Mouse (Mus musculus): Measurements from ENCODE around the gene Prkcq. TPM values are rescaled to one million over a fixed set of nuclear protein-coding genes. Genes with fewer than 3 reads are reported as not detected.

The Prkcq gene
- polyA plus RNA-seq, 1 experiment = 22.0 TPM

DNA sequence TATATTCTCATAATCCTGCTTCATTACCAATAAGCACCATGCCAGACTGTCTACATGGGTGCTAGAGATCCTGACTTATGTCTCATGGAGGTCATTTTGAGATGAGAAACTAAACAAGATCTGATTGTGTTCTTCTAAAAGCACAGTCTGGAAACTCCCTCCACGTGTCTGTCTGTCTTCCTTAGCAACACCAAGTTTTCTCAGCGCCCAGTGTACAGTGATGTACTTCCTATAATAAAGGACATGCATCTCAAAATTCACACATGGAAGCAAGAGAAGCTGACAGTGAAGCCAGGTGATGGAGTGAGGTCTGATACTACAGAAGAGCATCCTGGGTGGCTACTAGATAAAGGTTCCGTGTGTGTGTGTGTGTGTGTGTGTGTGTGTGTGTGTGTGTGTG is 11.2 kb upstream of the Prkcq start:
- Histone ChIP-seq H3K27me3 (replicated peaks) (no peaks in the 10 kb centered on the region), H3K4me1 (peaks cover 27% of the 10 kb centered on the region), H3K4me3 (replicated peaks) (no peak overlapping the region), H3K36me3 (replicated peaks; ENCODE audit: low read length) (peaks cover 3% of the 10 kb centered on the region), H3K9me3 (peaks cover 5% of the 10 kb centered on the region; the same call in 1 of the 2 replicates)
- no peak for TF ChIP-seq GATA1 (IDR thresholded peaks at IDR 0.05; ENCODE audit: borderline replicate concordance, low read length)
- TF ChIP-seq FLI1 (IDR thresholded peaks at IDR 0.05; ENCODE audit: low read length) = no peak

DNA sequence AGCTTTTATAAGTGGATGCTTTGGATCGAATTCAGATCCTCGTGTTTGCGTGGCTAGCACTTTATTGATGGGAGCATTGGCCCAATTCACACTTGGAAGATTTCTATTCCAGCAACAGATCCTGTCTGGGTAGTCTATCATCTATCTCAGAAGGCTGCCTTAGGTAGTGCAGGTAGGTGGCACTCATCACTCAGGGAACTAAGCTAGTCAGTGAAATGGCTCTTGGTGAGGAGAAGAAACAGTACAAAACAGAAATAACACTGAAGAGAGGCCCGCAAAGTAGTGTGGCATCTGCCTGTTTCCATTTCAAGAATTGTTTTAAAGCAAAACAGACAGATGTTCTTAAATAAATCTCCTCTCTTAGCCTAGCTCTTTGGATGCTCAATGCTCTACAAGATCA is 10.6 kb upstream of the Prkcq start:
- no peak overlapping the region for H3K4me3 ChIP-seq (replicated peaks)
- no peaks in the 10 kb centered on the region for H3K27me3 ChIP-seq (replicated peaks)
- peaks cover 23% of the 10 kb centered on the region for H3K4me1 ChIP-seq
- no peak for TF ChIP-seq GATA1 (IDR thresholded peaks at IDR 0.05; ENCODE audit: borderline replicate concordance, low read length)
- TF ChIP-seq FLI1 (IDR thresholded peaks at IDR 0.05; ENCODE audit: low read length) = no peak
- no peaks in the 10 kb centered on the region for H3K9me3 ChIP-seq
- no peaks in the 10 kb centered on the region for H3K36me3 ChIP-seq (replicated peaks; ENCODE audit: low read length)

DNA sequence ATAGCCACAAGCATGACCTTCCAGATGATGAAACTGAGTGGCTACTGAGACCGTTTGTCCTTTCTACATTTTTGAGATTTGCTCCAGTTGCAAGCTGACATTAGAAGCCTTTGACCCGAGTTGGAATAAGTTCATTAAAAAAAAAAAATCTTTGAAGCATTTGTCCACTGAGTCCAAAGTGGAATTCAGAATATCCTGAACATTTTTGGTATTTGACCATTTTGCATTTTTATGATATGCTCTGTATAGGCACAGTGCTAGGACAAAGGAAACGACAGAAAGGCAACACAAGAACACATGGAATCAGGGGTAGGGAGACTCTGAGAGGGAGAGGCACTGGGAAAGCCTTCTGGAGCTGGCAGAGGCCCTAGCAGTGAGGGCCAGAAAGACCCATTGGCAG is 9.2 kb upstream of the Prkcq start:
- no peaks in the 10 kb centered on the region for H3K9me3 ChIP-seq
- H3K27me3 ChIP-seq (replicated peaks) = no peaks in the 10 kb centered on the region
- H3K4me3 ChIP-seq (replicated peaks) = no peak overlapping the region
- peaks cover 23% of the 10 kb centered on the region for H3K4me1 ChIP-seq
- TF ChIP-seq FLI1 (IDR thresholded peaks at IDR 0.05; ENCODE audit: low read length) (no peak), GATA1 (IDR thresholded peaks at IDR 0.05; ENCODE audit: borderline replicate concordance, low read length) (no peak)
- no peaks in the 10 kb centered on the region for H3K36me3 ChIP-seq (replicated peaks; ENCODE audit: low read length)

DNA sequence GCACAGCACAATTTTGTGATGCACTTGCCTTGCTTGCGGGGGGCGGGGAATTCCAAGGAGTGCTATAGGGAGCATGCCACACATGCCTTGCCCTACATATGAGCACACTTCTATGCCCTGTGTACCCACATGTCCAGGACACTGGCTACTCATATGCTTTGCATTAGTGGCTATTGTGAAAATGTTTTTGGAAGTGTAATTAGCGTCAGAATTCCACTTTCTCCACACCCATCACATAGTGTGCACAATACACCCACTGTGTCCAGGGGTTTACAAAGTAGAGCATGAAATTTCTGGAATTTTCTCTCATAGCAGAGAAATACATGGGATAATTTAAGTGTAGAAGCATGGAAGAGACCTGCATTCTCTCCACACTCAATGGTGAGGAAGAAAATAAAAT is 7.7 kb upstream of the Prkcq start:
- TF ChIP-seq GATA1 (IDR thresholded peaks at IDR 0.05; ENCODE audit: borderline replicate concordance, low read length) = no peak
- no peak for TF ChIP-seq FLI1 (IDR thresholded peaks at IDR 0.05; ENCODE audit: low read length)
- Histone ChIP-seq H3K9me3 (no peaks in the 10 kb centered on the region), H3K4me3 (replicated peaks) (no peak overlapping the region), H3K36me3 (replicated peaks; ENCODE audit: low read length) (no peaks in the 10 kb centered on the region), H3K4me1 (peaks cover 33% of the 10 kb centered on the region), H3K27me3 (replicated peaks) (no peaks in the 10 kb centered on the region)

DNA sequence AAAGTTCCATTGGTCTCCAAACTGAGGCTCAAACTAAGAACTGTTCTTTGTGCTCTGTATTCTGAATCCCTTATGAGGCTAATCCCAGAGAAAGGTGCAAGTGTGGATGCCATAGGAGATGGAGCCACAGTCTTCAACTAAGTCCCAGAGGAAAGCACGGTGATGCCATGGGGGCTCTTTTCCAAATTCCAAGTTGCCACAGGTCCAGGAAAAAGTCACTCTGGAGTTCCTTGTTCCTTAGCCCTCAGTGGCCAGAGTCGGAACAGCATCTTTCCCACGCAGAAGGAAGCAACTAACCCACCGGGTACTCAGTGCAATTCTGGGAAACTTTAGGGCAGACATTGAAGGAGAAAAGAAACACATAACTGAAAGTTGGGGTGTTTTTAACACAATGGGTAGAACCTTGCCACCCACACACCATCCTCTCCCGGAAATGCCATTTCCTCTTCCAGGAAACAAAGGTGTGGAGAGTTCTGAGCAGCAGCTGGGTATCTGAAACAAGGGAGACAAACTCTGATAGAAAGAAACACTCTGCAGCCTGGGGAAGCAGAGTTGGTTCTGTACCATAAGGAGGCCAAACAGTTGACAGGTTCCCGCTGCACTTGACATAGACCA is 2.1 kb upstream of the Prkcq start:
- Histone ChIP-seq H3K4me3 (replicated peaks) (no peak overlapping the region), H3K36me3 (replicated peaks; ENCODE audit: low read length) (peaks cover 7% of the 10 kb centered on the region), H3K4me1 (peaks cover 50% of the 10 kb centered on the region), H3K9me3 (no peaks in the 10 kb centered on the region), H3K27me3 (replicated peaks) (no peaks in the 10 kb centered on the region)
- TF ChIP-seq GATA1 (IDR thresholded peaks at IDR 0.05; ENCODE audit: borderline replicate concordance, low read length) = no peak

DNA sequence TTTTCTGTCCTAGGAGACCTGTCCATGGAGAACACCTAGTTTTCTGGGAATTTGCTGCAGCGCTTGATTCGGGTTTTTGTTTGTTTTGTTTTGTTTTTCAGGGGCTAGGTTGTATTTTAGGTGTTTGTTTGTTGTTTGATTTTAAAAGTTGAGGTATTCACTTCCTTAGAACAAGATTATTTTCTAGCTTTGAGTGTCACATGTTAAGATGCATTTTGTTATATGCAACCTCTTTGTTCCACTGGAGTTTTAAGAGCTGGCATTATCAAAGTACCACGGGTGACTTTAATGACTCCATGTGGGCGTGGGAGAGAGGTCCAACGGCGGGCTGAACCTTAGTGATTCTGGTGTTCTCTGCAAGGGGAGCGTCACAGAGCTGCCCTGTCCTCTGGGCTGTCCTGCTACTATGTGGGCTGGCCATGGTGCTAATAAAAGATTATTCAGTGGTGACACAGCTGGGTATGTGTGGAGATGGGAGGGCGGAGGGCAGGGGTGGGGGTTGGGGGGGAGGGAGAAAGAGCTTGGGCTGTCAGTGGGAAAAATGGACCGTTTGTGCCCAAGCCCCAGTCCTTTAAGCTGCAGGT is 1.0 kb downstream of the Prkcq start:
- peaks cover 38% of the 10 kb centered on the region for H3K36me3 ChIP-seq (replicated peaks; ENCODE audit: low read length)
- TF ChIP-seq FLI1 (IDR thresholded peaks at IDR 0.05; ENCODE audit: low read length) (no peak), GATA1 (IDR thresholded peaks at IDR 0.05; ENCODE audit: borderline replicate concordance, low read length) (no peak)
- H3K4me1 ChIP-seq = peaks cover 81% of the 10 kb centered on the region
- H3K9me3 ChIP-seq = no peaks in the 10 kb centered on the region
- peak overlapping the region; percentile 94 for H3K4me3 ChIP-seq (replicated peaks)
- no peaks in the 10 kb centered on the region for H3K27me3 ChIP-seq (replicated peaks)

DNA sequence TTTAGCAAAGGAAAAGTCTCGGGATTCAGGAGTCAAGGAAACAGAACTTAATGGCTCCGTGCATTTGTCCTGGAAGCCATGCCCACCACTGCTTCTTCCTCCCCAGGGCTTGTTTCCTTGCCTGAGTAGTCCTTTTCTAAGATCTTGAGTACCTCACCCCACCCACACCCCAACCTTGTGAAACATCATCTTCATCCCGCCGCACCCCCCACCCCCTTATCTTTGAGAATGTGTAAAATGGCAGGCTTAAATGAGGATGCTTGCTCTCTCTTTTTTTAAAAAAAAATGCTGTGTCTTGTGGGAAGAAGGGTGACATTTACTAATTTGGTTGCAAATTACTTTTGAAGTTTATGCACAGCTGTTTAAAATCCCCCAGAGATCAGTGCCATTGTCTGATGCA is 1.6 kb downstream of the Prkcq start:
- peaks cover 44% of the 10 kb centered on the region for H3K36me3 ChIP-seq (replicated peaks; ENCODE audit: low read length)
- peak overlapping the region; percentile 94 for H3K4me3 ChIP-seq (replicated peaks)
- H3K9me3 ChIP-seq = no peaks in the 10 kb centered on the region
- TF ChIP-seq FLI1 (IDR thresholded peaks at IDR 0.05; ENCODE audit: low read length) = no peak
- no peak for TF ChIP-seq GATA1 (IDR thresholded peaks at IDR 0.05; ENCODE audit: borderline replicate concordance, low read length)
- no peaks in the 10 kb centered on the region for H3K27me3 ChIP-seq (replicated peaks)
- peaks cover 81% of the 10 kb centered on the region for H3K4me1 ChIP-seq

DNA sequence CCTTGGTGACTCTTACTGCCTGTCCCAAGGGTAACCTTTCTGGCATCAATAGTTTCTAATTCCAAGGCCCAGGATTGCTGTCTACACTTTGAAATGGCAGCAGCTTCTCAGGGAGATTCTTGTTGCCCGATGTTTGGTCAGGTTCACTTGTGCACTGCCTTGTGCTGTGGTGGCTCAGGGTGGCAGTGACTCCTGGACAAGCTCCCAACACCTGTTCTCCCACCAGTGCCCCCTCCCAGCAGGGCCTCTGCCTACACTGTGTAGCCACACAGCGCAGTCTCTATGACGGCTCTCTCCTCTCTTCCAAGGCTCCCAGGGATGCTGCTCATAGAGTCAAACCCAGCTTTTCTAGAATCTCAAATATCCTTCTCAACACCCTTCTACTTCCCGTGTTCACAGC is 2.2 kb downstream of the Prkcq start:
- Histone ChIP-seq H3K27me3 (replicated peaks) (no peaks in the 10 kb centered on the region), H3K4me3 (replicated peaks) (peak overlapping the region; percentile 94), H3K36me3 (replicated peaks; ENCODE audit: low read length) (peaks cover 49% of the 10 kb centered on the region), H3K4me1 (peaks cover 81% of the 10 kb centered on the region), H3K9me3 (no peaks in the 10 kb centered on the region)
- TF ChIP-seq FLI1 (IDR thresholded peaks at IDR 0.05; ENCODE audit: low read length) (no peak), GATA1 (IDR thresholded peaks at IDR 0.05; ENCODE audit: borderline replicate concordance, low read length) (no peak)

DNA sequence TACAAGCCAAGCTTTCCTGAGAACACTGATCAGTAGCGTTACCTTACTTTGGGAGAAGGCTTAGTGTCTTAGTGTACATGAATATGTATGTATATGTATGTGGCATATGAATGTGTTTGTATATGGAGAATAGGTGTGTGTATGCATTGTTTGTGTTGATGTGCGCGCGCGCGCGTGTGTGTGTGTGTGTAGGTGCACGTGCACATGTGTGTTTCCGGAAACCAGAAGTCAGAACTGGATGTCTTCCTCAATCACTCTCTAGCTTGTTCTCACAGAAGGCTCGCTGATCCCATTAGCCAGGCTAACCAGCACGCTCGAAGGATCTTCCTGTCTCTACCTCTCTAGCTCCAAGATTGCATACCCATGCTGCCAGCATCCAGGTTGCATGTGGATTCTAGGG is 6.0 kb downstream of the Prkcq start:
- peaks cover 72% of the 10 kb centered on the region for H3K36me3 ChIP-seq (replicated peaks; ENCODE audit: low read length)
- H3K27me3 ChIP-seq (replicated peaks) = no peaks in the 10 kb centered on the region
- H3K4me3 ChIP-seq (replicated peaks) = peak overlapping the region; percentile 6
- TF ChIP-seq FLI1 (IDR thresholded peaks at IDR 0.05; ENCODE audit: low read length) (no peak), GATA1 (IDR thresholded peaks at IDR 0.05; ENCODE audit: borderline replicate concordance, low read length) (no peak)
- H3K9me3 ChIP-seq = no peaks in the 10 kb centered on the region
- peaks cover 92% of the 10 kb centered on the region for H3K4me1 ChIP-seq

DNA sequence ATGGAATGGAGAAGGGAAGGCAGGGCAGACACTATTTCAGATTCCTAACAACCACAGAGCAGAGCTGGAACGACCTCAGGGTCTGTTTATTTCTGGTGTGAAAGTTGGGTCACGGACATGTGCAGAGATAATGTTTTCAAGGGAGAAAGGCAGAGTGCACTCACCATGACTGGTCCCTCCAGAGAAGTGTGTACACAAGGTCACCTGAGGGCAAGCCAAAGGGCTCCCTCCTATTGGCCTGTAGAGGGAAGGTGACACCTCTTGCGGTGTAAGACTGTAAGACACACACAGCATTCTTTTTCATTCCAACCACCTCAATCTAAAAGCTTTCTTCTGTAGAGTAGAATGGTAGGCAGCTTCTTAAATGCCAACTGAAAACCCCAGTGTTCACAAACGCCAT is 9.6 kb downstream of the Prkcq start:
- peaks cover 79% of the 10 kb centered on the region for H3K36me3 ChIP-seq (replicated peaks; ENCODE audit: low read length)
- H3K9me3 ChIP-seq = no peaks in the 10 kb centered on the region
- peaks cover 94% of the 10 kb centered on the region for H3K4me1 ChIP-seq
- TF ChIP-seq FLI1 (IDR thresholded peaks at IDR 0.05; ENCODE audit: low read length) (no peak), GATA1 (IDR thresholded peaks at IDR 0.05; ENCODE audit: borderline replicate concordance, low read length) (no peak)
- H3K4me3 ChIP-seq (replicated peaks) = peak overlapping the region; percentile 19
- no peaks in the 10 kb centered on the region for H3K27me3 ChIP-seq (replicated peaks)

All from megakaryocyte, embryonic 14.5 days (primary cell).